Mouse (Mus musculus) heart, embryonic 16.5 days (tissue): ENCODE results near the gene Man2a1. TPM values are rescaled to one million over a fixed set of nuclear protein-coding genes. Genes with fewer than 3 reads are reported as not detected.

Experiments used
- ATAC-seq: fragments of 200-750 bp; cut with Nextera tagmentation; replicated peaks from 2 replicates; pipeline ENCODE4 v1.8.0; 2017; ENCODE audit warnings: moderate number of reproducible peaks; ENCODE audit not compliant: insufficient read depth, low FRiP score; ENCODE audit errors: extremely low read depth
- H3K27ac ChIP-seq: fragments of 300-500 bp; sonication (generic); 2 replicates; pipeline ENCODE4 v1.5.1; 2014; ENCODE audit warnings: mild to moderate bottlenecking, low read length, control low read depth, moderate library complexity
- H3K27me3 ChIP-seq: fragments of 300-500 bp; sonication (generic); 2 replicates; pipeline ENCODE4 v1.6.1; 2014; ENCODE audit warnings: low read length, mixed read lengths; ENCODE audit not compliant: control insufficient read depth, insufficient read depth
- H3K36me3 ChIP-seq: fragments of 300-500 bp; sonication (generic); 2 replicates; pipeline ENCODE4 v1.6.1; 2014; ENCODE audit not compliant: control insufficient read depth, insufficient read depth
- H3K4me1 ChIP-seq: fragments of 300-500 bp; sonication (generic); 2 replicates; pipeline ENCODE4 v1.6.1; 2014; ENCODE audit warnings: low read length, mixed read lengths; ENCODE audit not compliant: control insufficient read depth, insufficient read depth
- H3K4me2 ChIP-seq: fragments of 300-500 bp; sonication (generic); 2 replicates; pipeline ENCODE4 v1.6.1; 2014; ENCODE audit warnings: low read depth, mild to moderate bottlenecking, control low read depth, low read length
- H3K4me3 ChIP-seq: fragments of 300-500 bp; sonication (generic); 2 replicates; pipeline ENCODE4 v1.5.1; 2014; ENCODE audit warnings: mild to moderate bottlenecking, control low read depth, low read length
- H3K9ac ChIP-seq: fragments of 300-500 bp; sonication (generic); 2 replicates; pipeline ENCODE4 v1.6.1; 2014; ENCODE audit warnings: low read length, control low read depth
- H3K9me3 ChIP-seq: fragments of 300-500 bp; sonication (generic); replicated peaks from 2 replicates; pipeline ENCODE4 v1.6.1; 2016; ENCODE audit warnings: low read length; ENCODE audit not compliant: control insufficient read depth
- WGBS: fragments of 180-500 bp; shearing (Covaris S2); extraction: QIAGEN DNeasy Blood & Tissue Kit; methylation state at CpG from one replicate; pipeline ENCODE4 v1.1.7; 2014; 5-methylcytosine and 5-hydroxymethylcytosine counted together
- polyA plus RNA-seq: library from polyadenylated mRNA; unstranded; fragments of >200 nt; fragmentation: Nextera tagmentation; extraction: Ambion mirVana; gene quantifications from 2 replicates; pipeline ENCODE4 v1.2.1, GENCODE M21; 2015

Gene Man2a1
- polyA plus RNA-seq, 1 experiment from 2014 or later, result 6.9 TPM

GRCm38 (mm10) chr17:64778300-64778699 lies 177.8 kb downstream of the Man2a1 start:
- no peak overlapping the region for H3K27ac ChIP-seq
- WGBS, result 70% methylated on average over 3 of the region's 3 CpGs
- ATAC-seq, result no peak

GRCm38 (mm10) chr17:64778756-64779155 lies 178.2 kb downstream of the Man2a1 start:
- H3K36me3 ChIP-seq, result no peaks in the 10 kb centered on the region
- ATAC-seq, result no peak
- H3K4me1 ChIP-seq, result no peaks in the 10 kb centered on the region
- WGBS, result 91% methylated on average over 12 of the region's 12 CpGs
- H3K4me3 ChIP-seq, result no peak overlapping the region
- no peaks in the 10 kb centered on the region for H3K9me3 ChIP-seq
- no peak overlapping the region for H3K9ac ChIP-seq
- H3K4me2 ChIP-seq, result no peak overlapping the region
- no peak overlapping the region for H3K27ac ChIP-seq
- H3K27me3 ChIP-seq, result no peaks in the 10 kb centered on the region

More at GRCm38 (mm10) chr17:64778300-64778699, 177.8 kb downstream of the Man2a1 start:
- no peaks in the 10 kb centered on the region for H3K4me1 ChIP-seq
- H3K36me3 ChIP-seq, result no peaks in the 10 kb centered on the region
- H3K9me3 ChIP-seq, result no peaks in the 10 kb centered on the region
- H3K4me2 ChIP-seq, result no peak overlapping the region
- no peak overlapping the region for H3K9ac ChIP-seq
- no peaks in the 10 kb centered on the region for H3K27me3 ChIP-seq
- H3K4me3 ChIP-seq, result no peak overlapping the region

GRCm38 (mm10) chr17:64780753-64781490 lies 180.4 kb downstream of the Man2a1 start:
- no peak for ATAC-seq
- H3K4me1 ChIP-seq, result no peaks in the 10 kb centered on the region
- no peak overlapping the region for H3K9ac ChIP-seq
- H3K4me2 ChIP-seq, result no peak overlapping the region
- H3K27me3 ChIP-seq, result no peaks in the 10 kb centered on the region
- no peak overlapping the region for H3K27ac ChIP-seq
- no peaks in the 10 kb centered on the region for H3K9me3 ChIP-seq
- WGBS, result 75% methylated on average over 18 of the region's 18 CpGs
- no peak overlapping the region for H3K4me3 ChIP-seq
- H3K36me3 ChIP-seq, result no peaks in the 10 kb centered on the region

- H3K36me3 ChIP-seq, result no peaks in the 10 kb centered on the region
- no peaks in the 10 kb centered on the region for H3K27me3 ChIP-seq
- 78% methylated on average over 3 of the region's 3 CpGs for WGBS
- H3K4me2 ChIP-seq, result no peak overlapping the region
- no peaks in the 10 kb centered on the region for H3K9me3 ChIP-seq
- ATAC-seq, result no peak
- no peaks in the 10 kb centered on the region for H3K4me1 ChIP-seq
- no peak overlapping the region for H3K4me3 ChIP-seq
- no peak overlapping the region for H3K27ac ChIP-seq
- H3K9ac ChIP-seq, result no peak overlapping the region
These were observed 181.8 kb downstream of the Man2a1 start for GRCm38 (mm10) chr17:64782307-64782706.

- no peaks in the 10 kb centered on the region for H3K9me3 ChIP-seq
- H3K27me3 ChIP-seq, result no peaks in the 10 kb centered on the region
- 48% methylated on average over 1 of the region's 1 CpGs for WGBS
- no peaks in the 10 kb centered on the region for H3K36me3 ChIP-seq
- H3K27ac ChIP-seq, result no peak overlapping the region
- no peak overlapping the region for H3K4me2 ChIP-seq
- no peak overlapping the region for H3K9ac ChIP-seq
- no peak overlapping the region for H3K4me3 ChIP-seq
- peaks cover 3% of the 10 kb centered on the region for H3K4me1 ChIP-seq
- ATAC-seq, result no peak
These were observed 185.4 kb downstream of the Man2a1 start for GRCm38 (mm10) chr17:64785961-64786360.

GRCm38 (mm10) chr17:64788301-64788700 lies 187.8 kb downstream of the Man2a1 start:
- Histone ChIP-seq H3K4me2 (no peak overlapping the region), H3K4me3 (no peak overlapping the region), H3K9ac (no peak overlapping the region), H3K9me3 (no peaks in the 10 kb centered on the region), H3K36me3 (no peaks in the 10 kb centered on the region), H3K4me1 (peaks cover 3% of the 10 kb centered on the region), H3K27me3 (no peaks in the 10 kb centered on the region), H3K27ac (no peak overlapping the region)
- WGBS, result 82% methylated on average over 13 of the region's 13 CpGs
- ATAC-seq, result no peak

GRCm38 (mm10) chr17:64789175-64789574 lies 188.6 kb downstream of the Man2a1 start:
- Histone ChIP-seq H3K4me3 (no peak overlapping the region), H3K4me1 (peaks cover 3% of the 10 kb centered on the region), H3K9ac (no peak overlapping the region), H3K27ac (no peak overlapping the region), H3K27me3 (no peaks in the 10 kb centered on the region), H3K36me3 (no peaks in the 10 kb centered on the region), H3K4me2 (no peak overlapping the region), H3K9me3 (no peaks in the 10 kb centered on the region)
- WGBS, result 16% methylated on average over 3 of the region's 3 CpGs
- peak; percentile 69 for ATAC-seq

- Histone ChIP-seq H3K27me3 (no peaks in the 10 kb centered on the region), H3K4me3 (no peak overlapping the region), H3K27ac (no peak overlapping the region), H3K4me1 (peaks cover 3% of the 10 kb centered on the region), H3K36me3 (no peaks in the 10 kb centered on the region), H3K9me3 (no peaks in the 10 kb centered on the region), H3K9ac (no peak overlapping the region), H3K4me2 (no peak overlapping the region)
- WGBS, result 84% methylated on average over 3 of the region's 3 CpGs
- ATAC-seq, result no peak
These were observed 191.5 kb downstream of the Man2a1 start for GRCm38 (mm10) chr17:64792076-64792475.

- Histone ChIP-seq H3K4me2 (no peak overlapping the region), H3K27ac (no peak overlapping the region), H3K9ac (no peak overlapping the region), H3K4me1 (peaks cover 3% of the 10 kb centered on the region), H3K36me3 (no peaks in the 10 kb centered on the region), H3K9me3 (no peaks in the 10 kb centered on the region), H3K4me3 (no peak overlapping the region), H3K27me3 (no peaks in the 10 kb centered on the region)
- ATAC-seq, result no peak; the same call in 1 of the 2 replicates
- 40% methylated on average over 5 of the region's 5 CpGs for WGBS
These were observed 192.1 kb downstream of the Man2a1 start for GRCm38 (mm10) chr17:64792623-64793022.
